In genomic region chr11:117968016-117968671, GRCm38 (mm10) we compare ENCODE assay signal across 8 mouse cellular contexts. TPM values are rescaled to one million over a fixed set of nuclear protein-coding genes. Genes with fewer than 3 reads are reported as not detected.
DNase-seq lines count a peak whose midpoint lies in the region; ATAC-seq and TF ChIP-seq lines count a peak whose summit lies in the region.

No protein-coding gene starts in this region.

- intact Hi-C loops in left cerebral cortex, postnatal 36 days (cut with DNase I): loop anchor here (2.0 kb wide), 3 partner anchors 35 to 97 kb away; no protein-coding TSS in a partner anchor

- WGBS in lung, adult 2 months: under 1% methylated on average over 64 of the region's 64 CpGs
- WGBS in forebrain, embryonic 15.5 days: under 1% methylated on average over 64 of the region's 64 CpGs
- WGBS in midbrain, embryonic 15.5 days: under 1% methylated on average over 64 of the region's 64 CpGs

- 0 out of 2 replicates have a peak, but pooled peaks have one; percentile 19 for TF ChIP-seq POLR2A in lung, adult 2 months (IDR thresholded peaks at IDR 0.05; ENCODE audit: borderline replicate concordance, extremely low read depth, low read depth, low read length)

- TF ChIP-seq CTCF in lung, adult 2 months (IDR thresholded peaks at IDR 0.05; ENCODE audit: insufficient read depth, low read length): no peak

- H3K4me1 ChIP-seq in lung, adult 2 months (ENCODE audit: control insufficient read depth, insufficient read depth, low read length): peaks cover 28% of the 10 kb centered on the region
- peaks cover 60% of the 10 kb centered on the region for H3K4me1 ChIP-seq in forebrain, embryonic 15.5 days
- peaks cover 64% of the 10 kb centered on the region for H3K4me1 ChIP-seq in midbrain, embryonic 15.5 days

- H3K9me3 ChIP-seq in forebrain, embryonic 15.5 days: no peaks in the 10 kb centered on the region
- no peaks in the 10 kb centered on the region for H3K9me3 ChIP-seq in midbrain, embryonic 15.5 days

- H3K4me2 ChIP-seq in forebrain, embryonic 15.5 days (replicated peaks): peak overlapping the region; percentile 97
- H3K4me2 ChIP-seq in midbrain, embryonic 15.5 days: peak overlapping the region; percentile 90

- peak; percentile 74 for DNase-seq in lung, adult 2 months
- no peak for DNase-seq in lung, postnatal 14 days
- peak; percentile 59 for DNase-seq in brain, adult 2 months (ENCODE audit: low read depth, low spot score)
- peak; percentile 56 to 59 for DNase-seq in left cerebral cortex, postnatal 36 days (ENCODE audit: low spot score in 2 of 2)
- DNase-seq in yolk sac, embryonic 10.5 days (ENCODE audit: low spot score): peak; percentile 44

- peak; percentile 5; the same call in 1 of the 2 replicates for ATAC-seq in forebrain, embryonic 15.5 days (replicated peaks)
- ATAC-seq in midbrain, embryonic 15.5 days (replicated peaks): peak; percentile 2; the same call in 1 of the 2 replicates
- ATAC-seq in inflammation-experienced regulatory T-cells, adult 6 months: no peak

- H3K36me3 ChIP-seq in forebrain, embryonic 15.5 days: no peaks in the 10 kb centered on the region
- H3K36me3 ChIP-seq in midbrain, embryonic 15.5 days (replicated peaks): no peaks in the 10 kb centered on the region

- peak overlapping the region; percentile 91 for H3K27ac ChIP-seq in forebrain, embryonic 15.5 days (replicated peaks)
- H3K27ac ChIP-seq in midbrain, embryonic 15.5 days: peak overlapping the region; percentile 79; the same call in 1 of the 2 replicates

- H3K9ac ChIP-seq in forebrain, embryonic 15.5 days (replicated peaks): peak overlapping the region; percentile 80
- H3K9ac ChIP-seq in midbrain, embryonic 15.5 days: peak overlapping the region; percentile 59

- H3K27me3 ChIP-seq in forebrain, embryonic 15.5 days: no peaks in the 10 kb centered on the region
- peaks cover 19% of the 10 kb centered on the region for H3K27me3 ChIP-seq in midbrain, embryonic 15.5 days (replicated peaks)

- H3K4me3 ChIP-seq in lung, adult 2 months (replicated peaks; ENCODE audit: extremely low read depth, low read depth, low read length): peak overlapping the region; percentile 92
- H3K4me3 ChIP-seq in forebrain, embryonic 15.5 days: peak overlapping the region; percentile 72
- H3K4me3 ChIP-seq in midbrain, embryonic 15.5 days: peak overlapping the region; percentile 60

RNA-seq across cellular contexts. Expression of gene Socs3, which starts 1.7 kb away (rescaled TPM):
- 32.1 and 40.6 TPM in 2 replicates for polyA plus RNA-seq in lung, adult 2 months (2012; rRNA removed)
- 14.2 and 15.1 TPM in 2 replicates for polyA plus RNA-seq in forebrain, embryonic 15.5 days (2015; fragmentation: Nextera tagmentation; extraction: Ambion mirVana)
- total RNA-seq in left cerebral cortex, postnatal 36 days (2021): 1 to 10 TPM; 2.8 to 5.0 TPM
- polyA plus RNA-seq in midbrain, embryonic 15.5 days (2015; fragmentation: Nextera tagmentation; extraction: Ambion mirVana): 8.7 and 8.9 TPM in 2 replicates
- polyA plus RNA-seq in inflammation-experienced regulatory T-cells, adult 6 months (2017; shearing (Covaris generic)): 10 to 100 TPM; 21.7 to 47.4 (median 28.6) TPM

RNA-seq across cellular contexts. Expression of gene Pgs1, which starts 17.9 kb away (rescaled TPM):
- 83.2 and 104 TPM in 2 replicates for polyA plus RNA-seq in lung, adult 2 months (2012; rRNA removed)
- polyA plus RNA-seq in forebrain, embryonic 15.5 days (2015; fragmentation: Nextera tagmentation; extraction: Ambion mirVana): 52.9 and 54.3 TPM in 2 replicates
- 10 to 100 TPM; 82.8 to 86.3 TPM for total RNA-seq in left cerebral cortex, postnatal 36 days (2021)
- 62.5 and 63.5 TPM in 2 replicates for polyA plus RNA-seq in midbrain, embryonic 15.5 days (2015; fragmentation: Nextera tagmentation; extraction: Ambion mirVana)
- 10 to 100 TPM; 26.4 to 38.4 (median 36.7) TPM for polyA plus RNA-seq in inflammation-experienced regulatory T-cells, adult 6 months (2017; shearing (Covaris generic))
